Mouse (Mus musculus): Measurements from ENCODE around the gene Miga1. TPM values are rescaled to one million over a fixed set of nuclear protein-coding genes. Genes with fewer than 3 reads are reported as not detected.
"Not testable (repeated sequence)": the region's sequence is repeated elsewhere in the genome, so short reads cannot be mapped to it uniquely, and the experiment has no call there.

Gene Miga1
- polyA plus RNA-seq, 1 experiment from 2014 or later = 16.4 TPM

- ATAC-seq (ENCODE audit: insufficient number of reproducible peaks, insufficient read depth, low FRiP score, low read depth) = no peak
- peak overlapping the region in 1 of 2 experiments; percentile 6; a peak in 1 of 4 replicates for H3K4me3 ChIP-seq (ENCODE audit: control insufficient read depth in 1 of 2, insufficient read depth in 1 of 2, low read depth in 1 of 2, low read length in 2 of 2)
- H3K4me1 ChIP-seq (ENCODE audit: control insufficient read depth in 2 of 2, insufficient read depth in 2 of 2, low read length in 2 of 2) = peaks cover 7 to 43% of the 10 kb centered on the region in 2 experiments
- H3K27ac ChIP-seq (replicated peaks in 1 of 2; ENCODE audit: control insufficient read depth in 1 of 2, insufficient read depth in 1 of 2, low read depth in 2 of 2, low read length in 2 of 2) = peak overlapping the region; percentile 41 to 100
- no peaks in the 10 kb centered on the region for H3K9me3 ChIP-seq (ENCODE audit: control insufficient read depth, low read length)
- peak overlapping the region; percentile 69 for H3K9ac ChIP-seq (ENCODE audit: low read length)
- no peaks in the 10 kb centered on the region for H3K27me3 ChIP-seq (ENCODE audit: control insufficient read depth, insufficient read depth, low read length)
- H3K36me3 ChIP-seq (ENCODE audit: control insufficient read depth, insufficient read depth, low read length) = peaks cover 38% of the 10 kb centered on the region
- H3K4me2 ChIP-seq (ENCODE audit: low read length) = peak overlapping the region; percentile 88
- WGBS = 71% methylated on average over 1 of the region's 1 CpGs
These were observed 79.8 kb downstream of the Miga1 start for GRCm38 (mm10) chr3:152260362-152260761.

GRCm38 (mm10) chr3:152259409-152259808 is 80.8 kb downstream of the Miga1 start:
- H3K27ac ChIP-seq (replicated peaks in 1 of 2; ENCODE audit: control insufficient read depth in 1 of 2, insufficient read depth in 1 of 2, low read depth in 2 of 2, low read length in 2 of 2) = peak overlapping the region; percentile 41 to 100
- H3K27me3 ChIP-seq (ENCODE audit: control insufficient read depth, insufficient read depth, low read length); H3K4me3 ChIP-seq (ENCODE audit: control insufficient read depth in 1 of 2, insufficient read depth in 1 of 2, low read depth in 1 of 2, low read length in 2 of 2); ATAC-seq (ENCODE audit: insufficient number of reproducible peaks, insufficient read depth, low FRiP score, low read depth); H3K9me3 ChIP-seq (ENCODE audit: control insufficient read depth, low read length): not testable (repeated sequence)
- H3K36me3 ChIP-seq (ENCODE audit: control insufficient read depth, insufficient read depth, low read length) = peaks cover 48% of the 10 kb centered on the region
- WGBS = 19% methylated on average over 7 of the region's 9 CpGs
- peak overlapping the region; percentile 69 for H3K9ac ChIP-seq (ENCODE audit: low read length)
- H3K4me2 ChIP-seq (ENCODE audit: low read length) = peak overlapping the region; percentile 88
- H3K4me1 ChIP-seq (ENCODE audit: control insufficient read depth in 2 of 2, insufficient read depth in 2 of 2, low read length in 2 of 2) = peaks cover 7 to 43% of the 10 kb centered on the region in 2 experiments

- peaks cover 59% of the 10 kb centered on the region for H3K36me3 ChIP-seq (ENCODE audit: control insufficient read depth, insufficient read depth, low read length)
- no peak for ATAC-seq (ENCODE audit: insufficient number of reproducible peaks, insufficient read depth, low FRiP score, low read depth)
- peak overlapping the region; percentile 25; the same call in 1 of the 2 replicates for H3K9ac ChIP-seq (ENCODE audit: low read length)
- peak overlapping the region in 1 of 2 experiments; percentile 28; a peak in 1 of 4 replicates for H3K27ac ChIP-seq (replicated peaks in 1 of 2; ENCODE audit: control insufficient read depth in 1 of 2, insufficient read depth in 1 of 2, low read depth in 2 of 2, low read length in 2 of 2)
- no peaks in the 10 kb centered on the region for H3K9me3 ChIP-seq (ENCODE audit: control insufficient read depth, low read length)
- H3K4me1 ChIP-seq (ENCODE audit: control insufficient read depth in 2 of 2, insufficient read depth in 2 of 2, low read length in 2 of 2) = peaks cover 7 to 40% of the 10 kb centered on the region in 2 experiments
- H3K4me2 ChIP-seq (ENCODE audit: low read length) = 0 out of 2 replicates have a peak overlapping the region, but pooled peaks have one; percentile 13
- WGBS = 75% methylated on average over 3 of the region's 3 CpGs
- H3K4me3 ChIP-seq (ENCODE audit: control insufficient read depth in 1 of 2, insufficient read depth in 1 of 2, low read depth in 1 of 2, low read length in 2 of 2) = no peak overlapping the region
- no peaks in the 10 kb centered on the region for H3K27me3 ChIP-seq (ENCODE audit: control insufficient read depth, insufficient read depth, low read length)
These were observed 82.7 kb downstream of the Miga1 start for GRCm38 (mm10) chr3:152257528-152257927.

GRCm38 (mm10) chr3:152250487-152250886 is 89.7 kb downstream of the Miga1 start:
- no peak overlapping the region for H3K4me3 ChIP-seq (ENCODE audit: control insufficient read depth in 1 of 2, insufficient read depth in 1 of 2, low read depth in 1 of 2, low read length in 2 of 2)
- no peak overlapping the region for H3K27ac ChIP-seq (replicated peaks in 1 of 2; ENCODE audit: control insufficient read depth in 1 of 2, insufficient read depth in 1 of 2, low read depth in 2 of 2, low read length in 2 of 2)
- no peaks in the 10 kb centered on the region for H3K4me1 ChIP-seq (ENCODE audit: control insufficient read depth in 2 of 2, insufficient read depth in 2 of 2, low read length in 2 of 2)
- H3K4me2 ChIP-seq (ENCODE audit: low read length) = no peak overlapping the region
- 94% methylated on average over 1 of the region's 1 CpGs for WGBS
- ATAC-seq (ENCODE audit: insufficient number of reproducible peaks, insufficient read depth, low FRiP score, low read depth) = no peak
- no peaks in the 10 kb centered on the region for H3K9me3 ChIP-seq (ENCODE audit: control insufficient read depth, low read length)
- no peak overlapping the region for H3K9ac ChIP-seq (ENCODE audit: low read length)
- no peaks in the 10 kb centered on the region for H3K27me3 ChIP-seq (ENCODE audit: control insufficient read depth, insufficient read depth, low read length)
- H3K36me3 ChIP-seq (ENCODE audit: control insufficient read depth, insufficient read depth, low read length) = peaks cover 94% of the 10 kb centered on the region

- ATAC-seq (ENCODE audit: insufficient number of reproducible peaks, insufficient read depth, low FRiP score, low read depth) = no peak
- H3K36me3 ChIP-seq (ENCODE audit: control insufficient read depth, insufficient read depth, low read length) = peaks cover 94% of the 10 kb centered on the region
- no peak overlapping the region for H3K27ac ChIP-seq (replicated peaks in 1 of 2; ENCODE audit: control insufficient read depth in 1 of 2, insufficient read depth in 1 of 2, low read depth in 2 of 2, low read length in 2 of 2)
- H3K9ac ChIP-seq (ENCODE audit: low read length) = no peak overlapping the region
- WGBS = 87% methylated on average over 12 of the region's 12 CpGs
- no peaks in the 10 kb centered on the region for H3K9me3 ChIP-seq (ENCODE audit: control insufficient read depth, low read length)
- no peaks in the 10 kb centered on the region for H3K27me3 ChIP-seq (ENCODE audit: control insufficient read depth, insufficient read depth, low read length)
- H3K4me3 ChIP-seq (ENCODE audit: control insufficient read depth in 1 of 2, insufficient read depth in 1 of 2, low read depth in 1 of 2, low read length in 2 of 2) = no peak overlapping the region
- no peaks in the 10 kb centered on the region for H3K4me1 ChIP-seq (ENCODE audit: control insufficient read depth in 2 of 2, insufficient read depth in 2 of 2, low read length in 2 of 2)
- no peak overlapping the region for H3K4me2 ChIP-seq (ENCODE audit: low read length)
These were observed 92.5 kb downstream of the Miga1 start for GRCm38 (mm10) chr3:152247708-152248107.

- Histone ChIP-seq H3K9me3 (ENCODE audit: control insufficient read depth, low read length) (no peaks in the 10 kb centered on the region), H3K9ac (ENCODE audit: low read length) (no peak overlapping the region), H3K36me3 (ENCODE audit: control insufficient read depth, insufficient read depth, low read length) (peaks cover 96% of the 10 kb centered on the region), H3K27me3 (ENCODE audit: control insufficient read depth, insufficient read depth, low read length) (no peaks in the 10 kb centered on the region), H3K27ac (replicated peaks in 1 of 2; ENCODE audit: control insufficient read depth in 1 of 2, insufficient read depth in 1 of 2, low read depth in 2 of 2, low read length in 2 of 2) (no peak overlapping the region; a peak in 1 of 4 replicates), H3K4me2 (ENCODE audit: low read length) (no peak overlapping the region), H3K4me1 (ENCODE audit: control insufficient read depth in 2 of 2, insufficient read depth in 2 of 2, low read length in 2 of 2) (no peaks in the 10 kb centered on the region), H3K4me3 (ENCODE audit: control insufficient read depth in 1 of 2, insufficient read depth in 1 of 2, low read depth in 1 of 2, low read length in 2 of 2) (no peak overlapping the region)
- no peak for ATAC-seq (ENCODE audit: insufficient number of reproducible peaks, insufficient read depth, low FRiP score, low read depth)
- WGBS = 64% methylated on average over 5 of the region's 5 CpGs
These were observed 94.8 kb downstream of the Miga1 start for GRCm38 (mm10) chr3:152245273-152245910.

GRCm38 (mm10) chr3:152243304-152243703 is 96.9 kb downstream of the Miga1 start:
- Histone ChIP-seq H3K4me2 (ENCODE audit: low read length) (no peak overlapping the region), H3K27me3 (ENCODE audit: control insufficient read depth, insufficient read depth, low read length) (no peaks in the 10 kb centered on the region), H3K4me3 (ENCODE audit: control insufficient read depth in 1 of 2, insufficient read depth in 1 of 2, low read depth in 1 of 2, low read length in 2 of 2) (no peak overlapping the region), H3K36me3 (ENCODE audit: control insufficient read depth, insufficient read depth, low read length) (peaks cover 97% of the 10 kb centered on the region), H3K4me1 (ENCODE audit: control insufficient read depth in 2 of 2, insufficient read depth in 2 of 2, low read length in 2 of 2) (no peaks in the 10 kb centered on the region), H3K9me3 (ENCODE audit: control insufficient read depth, low read length) (no peaks in the 10 kb centered on the region), H3K9ac (ENCODE audit: low read length) (no peak overlapping the region), H3K27ac (replicated peaks in 1 of 2; ENCODE audit: control insufficient read depth in 1 of 2, insufficient read depth in 1 of 2, low read depth in 2 of 2, low read length in 2 of 2) (no peak overlapping the region)
- WGBS = 66% methylated on average over 4 of the region's 4 CpGs
- ATAC-seq (ENCODE audit: insufficient number of reproducible peaks, insufficient read depth, low FRiP score, low read depth) = no peak

GRCm38 (mm10) chr3:152241098-152241497 is 99.1 kb downstream of the Miga1 start:
- 87% methylated on average over 3 of the region's 3 CpGs for WGBS
- ATAC-seq (ENCODE audit: insufficient number of reproducible peaks, insufficient read depth, low FRiP score, low read depth) = no peak
- H3K36me3 ChIP-seq (ENCODE audit: control insufficient read depth, insufficient read depth, low read length) = peaks cover 94% of the 10 kb centered on the region

More at GRCm38 (mm10) chr3:152241098-152241497, 99.1 kb downstream of the Miga1 start:
- H3K4me1 ChIP-seq (ENCODE audit: control insufficient read depth in 2 of 2, insufficient read depth in 2 of 2, low read length in 2 of 2) = no peaks in the 10 kb centered on the region
- no peak overlapping the region for H3K9ac ChIP-seq (ENCODE audit: low read length)
- H3K9me3 ChIP-seq (ENCODE audit: control insufficient read depth, low read length) = no peaks in the 10 kb centered on the region
- no peak overlapping the region for H3K27ac ChIP-seq (replicated peaks in 1 of 2; ENCODE audit: control insufficient read depth in 1 of 2, insufficient read depth in 1 of 2, low read depth in 2 of 2, low read length in 2 of 2)
- H3K27me3 ChIP-seq (ENCODE audit: control insufficient read depth, insufficient read depth, low read length) = no peaks in the 10 kb centered on the region
- no peak overlapping the region for H3K4me2 ChIP-seq (ENCODE audit: low read length)
- H3K4me3 ChIP-seq (ENCODE audit: control insufficient read depth in 1 of 2, insufficient read depth in 1 of 2, low read depth in 1 of 2, low read length in 2 of 2) = no peak overlapping the region
